Mouse (Mus musculus): Measurements from ENCODE around the gene Plekhg1.

GRCm38 (mm10) chr10:4006296-4007015, 266.3 kb downstream of the Plekhg1 start:
- TF ChIP-seq CTCF (IDR thresholded peaks at IDR 0.05; ENCODE audit: low read depth) (no peak), EP300 (optimal IDR thresholded peaks at IDR 0.05) (no peak)
